Mouse (Mus musculus) myocyte (in vitro differentiated cells): ENCODE data around the gene Apex2.

Source experiments
- CEBPB ChIP-seq: IDR thresholded peaks from 2 replicates; pipeline ENCODE4 v1.6.1; 2011; ENCODE audit warnings: mild to moderate bottlenecking, moderate library complexity; ENCODE audit not compliant: poor library complexity, insufficient read depth, severe bottlenecking
- E2F4 ChIP-seq: IDR thresholded peaks from one replicate; pipeline ENCODE4 v1.6.1; 2011; ENCODE audit warnings: mild to moderate bottlenecking, control low read depth, moderate library complexity; ENCODE audit not compliant: insufficient read depth
- MAX ChIP-seq: IDR thresholded peaks from one replicate; pipeline ENCODE4 v1.6.1; 2011; ENCODE audit warnings: low read depth, mild to moderate bottlenecking, control low read depth
- MYOD1 ChIP-seq, 3 experiments: IDR thresholded peaks; one replicate each; pipeline ENCODE4 v1.6.1; 2011; ENCODE audit warnings: control low read depth in 2 of 3, low read depth in 2 of 3, mild to moderate bottlenecking in 2 of 3, moderate library complexity in 1 of 3; ENCODE audit not compliant: insufficient read length in 2 of 3, control insufficient read depth in 1 of 3
- MYOG ChIP-seq, 3 experiments: IDR thresholded peaks; one replicate each; pipeline ENCODE4 v1.6.1; 2011; ENCODE audit warnings: control low read depth in 2 of 3, low read depth in 2 of 3, mild to moderate bottlenecking in 2 of 3; ENCODE audit not compliant: insufficient read length in 2 of 3, control insufficient read depth in 1 of 3, insufficient read depth in 1 of 3
- POLR2A ChIP-seq: IDR thresholded peaks from one replicate; pipeline ENCODE4 v1.6.1; 2011; ENCODE audit warnings: low read depth, mild to moderate bottlenecking, control low read depth, moderate library complexity; ENCODE audit not compliant: insufficient read length
- POLR2AphosphoS2 ChIP-seq: IDR thresholded peaks from one replicate; pipeline ENCODE4 v1.6.1; 2011; ENCODE audit warnings: low read depth, control low read depth; ENCODE audit not compliant: insufficient read length
- TCF12 ChIP-seq: IDR thresholded peaks from one replicate; pipeline ENCODE4 v1.6.1; 2011; ENCODE audit warnings: mild to moderate bottlenecking, control low read depth; ENCODE audit not compliant: poor library complexity, insufficient read depth, severe bottlenecking
- TCF3 ChIP-seq: IDR thresholded peaks from one replicate; pipeline ENCODE4 v1.6.1; 2011; ENCODE audit warnings: low read depth, control low read depth; ENCODE audit not compliant: insufficient read length
- USF1 ChIP-seq: IDR thresholded peaks from one replicate; pipeline ENCODE4 v1.6.1; 2011; ENCODE audit warnings: low read depth, mild to moderate bottlenecking, control low read depth, moderate library complexity

- TF ChIP-seq POLR2A: no peak
- no peak for TF ChIP-seq USF1
- no peak for TF ChIP-seq E2F4
- TF ChIP-seq MYOD1 (IDR thresholded peaks at IDR 0.05; ENCODE audit: control insufficient read depth in 1 of 3, insufficient read length in 2 of 3, low read depth in 2 of 3): no peak
- no peak for TF ChIP-seq MAX
- TF ChIP-seq TCF3: no peak
- no peak for TF ChIP-seq MYOG (IDR thresholded peaks at IDR 0.05; ENCODE audit: control insufficient read depth in 1 of 3, insufficient read depth in 1 of 3, insufficient read length in 2 of 3, low read depth in 2 of 3)
- no peak for TF ChIP-seq CEBPB
- TF ChIP-seq POLR2AphosphoS2: no peak
- no peak for TF ChIP-seq TCF12
Observed at GRCm38 (mm10) chrX:150585116-150585515, 4.6 kb downstream of the Apex2 start.
